Comparison of ENCODE assay signal across 22 mouse cellular contexts in the genomic region with DNA sequence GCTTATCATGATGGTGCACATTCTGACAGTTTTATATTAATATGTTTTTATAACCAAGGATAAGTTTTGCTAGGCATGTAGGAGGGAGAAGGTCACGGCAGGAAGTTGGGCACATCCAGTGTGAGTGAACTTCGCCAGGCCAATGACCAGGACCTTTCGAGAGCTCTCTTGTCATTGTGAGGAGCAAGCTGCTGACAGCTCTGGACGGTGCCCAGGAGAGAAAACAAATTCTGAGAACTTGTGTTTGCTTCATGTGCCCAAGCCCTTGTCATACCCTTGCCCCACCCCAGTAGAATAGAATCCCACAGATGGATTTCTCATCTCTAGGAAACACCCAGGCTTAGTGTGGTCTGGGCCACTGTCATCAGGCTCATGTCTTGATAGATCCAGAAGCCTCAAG.
DNase-seq lines count a peak whose midpoint lies in the region; ATAC-seq and TF ChIP-seq lines count a peak whose summit lies in the region.
"Had no signal": no experiment of that assay in that cellular context is flagged by ENCODE, and none has a peak within 500 bp of the region (broad histone marks: within the 10 kb centered on the region; RNA-seq: fewer than 3 reads in every experiment).

No protein-coding gene starts in this region.

- no peaks in the 10 kb centered on the region for H3K27me3 ChIP-seq in heart, embryonic 11.5 days (ENCODE audit: control insufficient read depth, insufficient read depth, low read length)
- no peaks in the 10 kb centered on the region for H3K27me3 ChIP-seq in heart, postnatal 0 days (ENCODE audit: control insufficient read depth, insufficient read depth, low read length)
- H3K27me3 ChIP-seq: forebrain, embryonic 13.5 days; heart, embryonic 13.5 days; hindbrain, embryonic 12.5 days; hindbrain, embryonic 15.5 days had no signal

- no peak for TF ChIP-seq POLR2A in lung, adult 2 months (IDR thresholded peaks at IDR 0.05; ENCODE audit: borderline replicate concordance, extremely low read depth, low read depth, low read length)

- TF ChIP-seq EP300 in heart, postnatal 0 days (IDR thresholded peaks at IDR 0.05; ENCODE audit: low read depth), result no peak

- no peak overlapping the region for H3K4me3 ChIP-seq in heart, embryonic 11.5 days (ENCODE audit: low read depth, low read length)
- no peak overlapping the region for H3K4me3 ChIP-seq in lung, adult 2 months (replicated peaks; ENCODE audit: extremely low read depth, low read depth, low read length)
- no peak overlapping the region for H3K4me3 ChIP-seq in heart, postnatal 0 days (ENCODE audit: low read depth, low read length)
- H3K4me3 ChIP-seq: forebrain, embryonic 10.5 days; forebrain, embryonic 13.5 days; heart, embryonic 13.5 days; hindbrain, embryonic 12.5 days; hindbrain, embryonic 15.5 days had no signal

- TF ChIP-seq CTCF in lung, adult 2 months (IDR thresholded peaks at IDR 0.05; ENCODE audit: insufficient read depth, low read length), result no peak
- TF ChIP-seq CTCF in heart, postnatal 0 days (IDR thresholded peaks at IDR 0.05; ENCODE audit: low read depth), result no peak

- H3K4me2 ChIP-seq in heart, embryonic 11.5 days, result no peak overlapping the region
- no peak overlapping the region for H3K4me2 ChIP-seq in heart, postnatal 0 days (ENCODE audit: low read depth, low read length)
- H3K4me2 ChIP-seq: forebrain, embryonic 13.5 days; heart, embryonic 13.5 days; hindbrain, embryonic 12.5 days; hindbrain, embryonic 15.5 days had no signal

- H3K4me1 ChIP-seq in heart, embryonic 11.5 days (ENCODE audit: control insufficient read depth, insufficient read depth, low read length), result no peaks in the 10 kb centered on the region
- no peaks in the 10 kb centered on the region for H3K4me1 ChIP-seq in lung, adult 2 months (ENCODE audit: control insufficient read depth, insufficient read depth, low read length)
- H3K4me1 ChIP-seq in heart, postnatal 0 days (ENCODE audit: control insufficient read depth, insufficient read depth), result no peaks in the 10 kb centered on the region
- H3K4me1 ChIP-seq: forebrain, embryonic 10.5 days; forebrain, embryonic 13.5 days; heart, embryonic 13.5 days; hindbrain, embryonic 12.5 days; hindbrain, embryonic 15.5 days had no signal

- no peak overlapping the region for H3K9ac ChIP-seq in heart, embryonic 11.5 days (ENCODE audit: low read depth, low read length)
- H3K9ac ChIP-seq in heart, postnatal 0 days (replicated peaks; ENCODE audit: low read depth, low read length), result no peak overlapping the region
- H3K9ac ChIP-seq: forebrain, embryonic 13.5 days; heart, embryonic 13.5 days; hindbrain, embryonic 12.5 days; hindbrain, embryonic 15.5 days had no signal

- no peak for ATAC-seq in heart, embryonic 11.5 days (replicated peaks; ENCODE audit: insufficient number of reproducible peaks, low FRiP score, low TSS enrichment)
- peak; percentile 41; the same call in 1 of the 2 replicates for ATAC-seq in heart, postnatal 0 days (ENCODE audit: insufficient read depth, low read depth)
- ATAC-seq: CD4-positive, CD25-positive, alpha-beta regulatory T cell, adult 4 months; forebrain, embryonic 13.5 days; forebrain, embryonic 16.5 days; intestine, postnatal 0 days had no signal

- 66% methylated on average over 4 of the region's 4 CpGs for WGBS in heart, embryonic 11.5 days (ENCODE audit: insufficient replicate concordance)
- 71% methylated on average over 4 of the region's 4 CpGs for WGBS in lung, adult 2 months
- WGBS in heart, postnatal 0 days, result 40% methylated on average over 4 of the region's 4 CpGs

- H3K36me3 ChIP-seq in heart, embryonic 11.5 days (ENCODE audit: control insufficient read depth, insufficient read depth, low read length), result no peaks in the 10 kb centered on the region
- H3K36me3 ChIP-seq in heart, postnatal 0 days (replicated peaks; ENCODE audit: control insufficient read depth, insufficient read depth, low read length), result no peaks in the 10 kb centered on the region
- H3K36me3 ChIP-seq: forebrain, embryonic 10.5 days; heart, embryonic 13.5 days; hindbrain, embryonic 12.5 days; hindbrain, embryonic 15.5 days had no signal

- no peak overlapping the region for H3K27ac ChIP-seq in heart, embryonic 11.5 days (ENCODE audit: low read depth, low read length)
- H3K27ac ChIP-seq in heart, postnatal 0 days (ENCODE audit: low read depth), result no peak overlapping the region
- H3K27ac ChIP-seq: forebrain, embryonic 10.5 days; forebrain, embryonic 13.5 days; heart, embryonic 13.5 days; hindbrain, embryonic 12.5 days; hindbrain, embryonic 15.5 days had no signal

- peak; percentile 25 to 49 for DNase-seq in heart, adult 18-20 months
- peak; percentile 10 to 34 for DNase-seq in lung, adult 18-20 months
- no peak for DNase-seq in lung, adult 2 months
- DNase-seq in heart, postnatal 0 days (ENCODE audit: low spot score), result no peak
- DNase-seq in heart, postnatal 4 days, result peak; percentile 6
- no peak for DNase-seq in thymus, postnatal 25 days
- DNase-seq: adrenal gland, adult 8-10 months; adrenal gland, postnatal 25 days; cerebellum, adult 18-20 months; cerebellum, adult 9-10 months; cerebellum, postnatal 14 days; gastrocnemius, postnatal 25 days; kidney, adult 2 months had no signal

- no peaks in the 10 kb centered on the region for H3K9me3 ChIP-seq in heart, embryonic 11.5 days (replicated peaks; ENCODE audit: control insufficient read depth, low read length)
- no peaks in the 10 kb centered on the region for H3K9me3 ChIP-seq in heart, postnatal 0 days (replicated peaks; ENCODE audit: control insufficient read depth, low read length)
- H3K9me3 ChIP-seq: forebrain, embryonic 10.5 days; forebrain, embryonic 13.5 days; heart, embryonic 13.5 days; hindbrain, embryonic 12.5 days; hindbrain, embryonic 15.5 days had no signal

Comparison
In these comparisons a context has a peak if more than half of its experiments do, and no peak if none do; other contexts are left out.
1. DNase-seq: peak in heart, adult 18-20 months (2 of 2), lung, adult 18-20 months (2 of 2) and heart, postnatal 4 days (single experiment); none in lung, adult 2 months (single experiment), heart, postnatal 0 days (single experiment) and thymus, postnatal 25 days (single experiment).